Mouse (Mus musculus) E14TG2a.4 (cell line): ENCODE data around the gene Gm20388.

Experiments
- H3K27me3 ChIP-seq: 2 replicates; pipeline ENCODE4 v1.6.1; 2014; ENCODE audit warnings: low read length, control low read depth; ENCODE audit not compliant: insufficient read depth
- H3K36me3 ChIP-seq: 2 replicates; pipeline ENCODE4 v1.6.1; 2014; ENCODE audit warnings: low read length, control low read depth; ENCODE audit not compliant: insufficient read depth
- H3K4me1 ChIP-seq: replicated peaks from 2 replicates; pipeline ENCODE4 v1.6.1; 2014; ENCODE audit warnings: low read depth, low read length, control low read depth
- H3K4me3 ChIP-seq: replicated peaks from 2 replicates; pipeline ENCODE4 v1.5.1; 2014; ENCODE audit warnings: mild to moderate bottlenecking, low read length
- H3K9me3 ChIP-seq: 2 replicates; pipeline ENCODE4 v1.6.1; 2014; ENCODE audit warnings: low read length, control low read depth
- CTCF ChIP-seq: conservative IDR thresholded peaks from 2 replicates; pipeline ENCODE4 v1.5.1; 2014; ENCODE audit warnings: low read length
- NANOG ChIP-seq: IDR thresholded peaks from 2 replicates; pipeline ENCODE4 v1.6.1; 2014; ENCODE audit warnings: borderline replicate concordance, low read length, mixed read lengths
- POU5F1 ChIP-seq: IDR thresholded peaks from 2 replicates; pipeline ENCODE4 v1.6.1; 2014; ENCODE audit warnings: low read length, borderline replicate concordance

Gene Gm20388

GRCm38 (mm10) chr8:123734486-123734885 is 3823.8 kb downstream of the Gm20388 start:
- H3K4me3 ChIP-seq: no peak overlapping the region
- no peaks in the 10 kb centered on the region for H3K9me3 ChIP-seq
- H3K4me1 ChIP-seq: peaks cover 23% of the 10 kb centered on the region
- no peaks in the 10 kb centered on the region for H3K36me3 ChIP-seq
- H3K27me3 ChIP-seq: peaks cover 26% of the 10 kb centered on the region
- no peak for TF ChIP-seq NANOG
- no peak for TF ChIP-seq POU5F1
- no peak for TF ChIP-seq CTCF

GRCm38 (mm10) chr8:123736974-123737373 is 3826.3 kb downstream of the Gm20388 start:
- Histone ChIP-seq H3K4me3 (no peak overlapping the region), H3K4me1 (peaks cover 15% of the 10 kb centered on the region), H3K36me3 (no peaks in the 10 kb centered on the region), H3K27me3 (peaks cover 13% of the 10 kb centered on the region; the same call in 1 of the 2 replicates), H3K9me3 (no peaks in the 10 kb centered on the region)
- TF ChIP-seq POU5F1: no peak
- TF ChIP-seq NANOG: no peak
- TF ChIP-seq CTCF: no peak

DNA sequence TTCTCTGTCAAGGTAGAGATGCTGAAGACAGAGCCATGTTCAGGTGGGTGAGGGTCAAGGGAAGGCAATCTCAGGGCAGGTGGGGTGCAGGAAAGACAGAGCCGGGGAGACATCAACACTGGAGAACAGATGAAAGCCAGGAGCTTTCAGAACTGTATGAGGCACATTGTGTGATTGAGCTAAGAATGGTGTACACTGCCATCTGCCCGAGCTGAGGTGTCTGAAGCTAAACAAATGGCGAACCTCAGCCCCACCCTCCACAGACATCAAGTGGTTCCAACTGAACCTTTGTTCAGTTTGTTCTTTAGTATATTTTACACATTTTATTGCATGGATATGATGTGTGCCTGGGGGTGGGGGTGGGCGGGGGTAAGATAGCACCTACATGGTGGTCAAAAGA is 3829.6 kb downstream of the Gm20388 start:
- no peak for TF ChIP-seq POU5F1
- TF ChIP-seq CTCF: no peak
- TF ChIP-seq NANOG: no peak
- Histone ChIP-seq H3K9me3 (no peaks in the 10 kb centered on the region), H3K4me3 (no peak overlapping the region), H3K27me3 (peaks cover 3% of the 10 kb centered on the region; the same call in 1 of the 2 replicates), H3K36me3 (no peaks in the 10 kb centered on the region), H3K4me1 (peaks cover 15% of the 10 kb centered on the region)

GRCm38 (mm10) chr8:123741232-123741631 is 3830.6 kb downstream of the Gm20388 start:
- H3K36me3 ChIP-seq: no peaks in the 10 kb centered on the region

DNA sequence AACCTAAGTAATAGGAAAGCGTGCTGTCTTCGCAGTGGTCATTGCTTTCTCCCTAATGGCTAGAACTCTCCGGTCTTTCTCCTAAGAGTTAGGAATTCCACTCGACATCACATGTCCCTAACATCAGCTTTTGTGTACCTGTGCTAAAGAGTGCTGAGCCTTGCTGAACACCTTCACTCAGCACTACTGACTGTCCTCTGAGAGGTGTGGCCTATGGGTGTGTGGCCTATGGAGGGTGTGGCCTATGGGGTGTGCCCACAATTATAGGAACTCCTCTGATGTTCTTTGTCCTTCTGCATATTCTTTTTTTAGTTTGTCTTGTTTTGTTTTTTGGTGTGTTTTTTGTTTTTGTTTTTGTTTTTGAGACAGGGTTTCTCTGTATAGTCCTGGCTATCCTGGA is 3835.8 kb downstream of the Gm20388 start:
- Histone ChIP-seq H3K36me3 (no peaks in the 10 kb centered on the region), H3K4me1 (peaks cover 29% of the 10 kb centered on the region), H3K4me3 (no peak overlapping the region), H3K9me3 (no peaks in the 10 kb centered on the region), H3K27me3 (no peaks in the 10 kb centered on the region)
- TF ChIP-seq POU5F1: no peak
- no peak for TF ChIP-seq CTCF
- no peak for TF ChIP-seq NANOG

More at GRCm38 (mm10) chr8:123741232-123741631, 3830.6 kb downstream of the Gm20388 start:
- no peak for TF ChIP-seq POU5F1
- no peak for TF ChIP-seq CTCF
- no peak for TF ChIP-seq NANOG
- H3K27me3 ChIP-seq: peaks cover 3% of the 10 kb centered on the region; the same call in 1 of the 2 replicates
- peaks cover 20% of the 10 kb centered on the region for H3K4me1 ChIP-seq
- H3K4me3 ChIP-seq: no peak overlapping the region
- no peaks in the 10 kb centered on the region for H3K9me3 ChIP-seq

- no peaks in the 10 kb centered on the region for H3K36me3 ChIP-seq
- TF ChIP-seq NANOG (no peak), POU5F1 (no peak)
- no peak overlapping the region for H3K4me3 ChIP-seq
- no peaks in the 10 kb centered on the region for H3K27me3 ChIP-seq
- H3K4me1 ChIP-seq: peaks cover 38% of the 10 kb centered on the region
- H3K9me3 ChIP-seq: no peaks in the 10 kb centered on the region
Measured at GRCm38 (mm10) chr8:123747772-123748171, 3837.1 kb downstream of the Gm20388 start.

GRCm38 (mm10) chr8:123750171-123750693 is 3839.6 kb downstream of the Gm20388 start:
- H3K9me3 ChIP-seq: no peaks in the 10 kb centered on the region
- peaks cover 63% of the 10 kb centered on the region for H3K4me1 ChIP-seq
- no peaks in the 10 kb centered on the region for H3K36me3 ChIP-seq
- TF ChIP-seq CTCF (no peak), NANOG (no peak), POU5F1 (no peak)
- H3K4me3 ChIP-seq: no peak overlapping the region
- H3K27me3 ChIP-seq: no peaks in the 10 kb centered on the region

DNA sequence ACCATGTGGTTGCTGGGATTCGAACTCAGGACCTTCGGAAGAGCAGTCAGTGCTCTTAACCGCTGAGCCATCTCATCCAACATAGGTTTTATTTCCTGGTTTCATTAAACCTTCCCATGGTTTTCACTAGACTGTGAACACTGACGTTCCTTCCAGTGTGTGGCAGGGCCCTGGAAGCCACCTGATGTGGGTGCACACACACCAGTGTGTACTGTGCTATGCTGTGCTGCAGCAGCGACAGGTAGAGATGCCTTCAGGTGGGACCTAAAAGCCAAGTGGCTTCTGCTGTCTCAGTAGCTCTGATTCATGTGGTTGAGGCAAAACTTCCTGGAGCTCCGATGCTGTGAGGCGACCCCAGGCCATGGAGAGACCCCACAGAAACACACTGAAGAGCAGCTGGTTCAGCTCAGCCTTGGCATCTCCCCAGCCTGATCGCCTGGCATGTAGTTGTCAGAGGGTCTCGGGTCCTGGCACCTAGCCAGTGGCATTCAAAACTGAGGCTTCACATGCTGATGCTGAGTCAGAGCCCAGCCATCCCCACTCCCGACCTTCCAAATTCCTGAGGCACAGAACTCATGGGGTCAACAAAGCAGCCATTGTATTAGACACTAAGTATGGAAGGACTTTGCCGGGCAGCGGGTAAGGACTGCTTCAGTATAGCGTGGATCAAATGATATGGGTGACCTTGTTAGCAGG is 3842.3 kb downstream of the Gm20388 start:
- Histone ChIP-seq H3K36me3 (no peaks in the 10 kb centered on the region), H3K4me3 (peak overlapping the region; percentile 57; the same call in 1 of the 2 replicates), H3K27me3 (no peaks in the 10 kb centered on the region), H3K4me1 (peaks cover 72% of the 10 kb centered on the region), H3K9me3 (no peaks in the 10 kb centered on the region)
- no peak for TF ChIP-seq POU5F1
- TF ChIP-seq NANOG: no peak
